Mouse (Mus musculus) gastrocnemius, adult 8-10 months (tissue): ENCODE measurements at regions not wholly inside any gene's neighbourhood (a gene's known extent, or its start where the extent isn't known, plus 50 kb on each side); places are given as distances from the start of the nearest gene placed in this dataset.

ENCODE experiments used
- DNase-seq, 2 experiments: peaks; one replicate each; pipeline ENCODE4 v3.0.0; 2022; ENCODE audit warnings: low spot score in 2 of 2

- no peak for DNase-seq
These were observed 374.1 kb upstream of the Kif2a start for GRCm38 (mm10) chr13:107396036-107396435.

GRCm38 (mm10) chr13:107394451-107394850 is 372.5 kb upstream of the Kif2a start:
- DNase-seq, result no peak

- no peak for DNase-seq
These were observed 367.7 kb upstream of the Kif2a start for GRCm38 (mm10) chr13:107389535-107390150.

- DNase-seq, result no peak
These were observed 367.1 kb upstream of the Kif2a start for GRCm38 (mm10) chr13:107389074-107389473.

GRCm38 (mm10) chr13:107378076-107378475 is 356.1 kb upstream of the Kif2a start:
- no peak for DNase-seq

- DNase-seq, result no peak
These were observed 350.7 kb upstream of the Kif2a start for GRCm38 (mm10) chr13:107372666-107373065.

- DNase-seq, result no peak
These were observed 350.0 kb upstream of the Kif2a start for GRCm38 (mm10) chr13:107371616-107372582.

- no peak for DNase-seq
These were observed 345.7 kb upstream of the Kif2a start for GRCm38 (mm10) chr13:107367639-107368038.

GRCm38 (mm10) chr13:107365766-107366165 is 343.8 kb upstream of the Kif2a start:
- DNase-seq, result no peak

- DNase-seq, result no peak
These were observed 343.3 kb upstream of the Kif2a start for GRCm38 (mm10) chr13:107365241-107365640.

- no peak for DNase-seq
These were observed 341.1 kb upstream of the Kif2a start for GRCm38 (mm10) chr13:107362806-107363687.

- no peak for DNase-seq
These were observed 319.0 kb upstream of the Kif2a start for GRCm38 (mm10) chr13:107340802-107341364.

GRCm38 (mm10) chr13:107338111-107338510 is 316.2 kb upstream of the Kif2a start:
- DNase-seq, result no peak

GRCm38 (mm10) chr13:107337111-107337510 is 315.2 kb upstream of the Kif2a start:
- no peak for DNase-seq

GRCm38 (mm10) chr13:107329348-107329747 is 307.4 kb upstream of the Kif2a start:
- no peak for DNase-seq

GRCm38 (mm10) chr13:107325707-107326495 is 304.0 kb upstream of the Kif2a start:
- no peak for DNase-seq

- no peak for DNase-seq
These were observed 292.8 kb upstream of the Kif2a start for GRCm38 (mm10) chr13:107314746-107315145.

GRCm38 (mm10) chr13:107308958-107309639 is 287.2 kb upstream of the Kif2a start:
- DNase-seq, result no peak

- DNase-seq, result no peak
These were observed 286.5 kb upstream of the Kif2a start for GRCm38 (mm10) chr13:107308404-107308803.

GRCm38 (mm10) chr13:107306958-107307357 is 285.0 kb upstream of the Kif2a start:
- DNase-seq, result no peak
